Mouse (Mus musculus): ENCODE data around the gene Gja10. TPM values are rescaled to one million over a fixed set of nuclear protein-coding genes. Genes with fewer than 3 reads are reported as not detected.
A peak's percentile ranks its signal among the peaks of the same experiment; 100 is the strongest.

The Gja10 gene
- polyA plus RNA-seq, 1 experiment from 2014 or later: not detected

GRCm38 (mm10) chr4:32551337-32551736 lies 51.2 kb downstream of the Gja10 start:
- H3K4me2 ChIP-seq (replicated peaks; ENCODE audit: low read depth): no peak overlapping the region
- H3K9me3 ChIP-seq (ENCODE audit: control insufficient read depth): no peaks in the 10 kb centered on the region
- TF ChIP-seq CTCF (IDR thresholded peaks at IDR 0.05; ENCODE audit: low read depth): peak; percentile 74
- no peaks in the 10 kb centered on the region for H3K4me1 ChIP-seq (replicated peaks; ENCODE audit: control insufficient read depth, insufficient read depth, low read length)
- no peak for ATAC-seq
- no peak overlapping the region for H3K9ac ChIP-seq (ENCODE audit: low read depth, low read length)
- no peaks in the 10 kb centered on the region for H3K27me3 ChIP-seq (replicated peaks; ENCODE audit: control insufficient read depth, insufficient read depth, low read length)
- no peak overlapping the region for H3K27ac ChIP-seq (ENCODE audit: low read depth, low read length)
- no peak overlapping the region for H3K4me3 ChIP-seq (ENCODE audit: low read depth, low read length)
- 65% methylated on average over 4 of the region's 4 CpGs for WGBS
- no peaks in the 10 kb centered on the region for H3K36me3 ChIP-seq (ENCODE audit: control insufficient read depth, insufficient read depth)

GRCm38 (mm10) chr4:32549150-32549549 lies 53.4 kb downstream of the Gja10 start:
- no peak overlapping the region for H3K4me2 ChIP-seq (replicated peaks; ENCODE audit: low read depth)
- no peak overlapping the region for H3K27ac ChIP-seq (ENCODE audit: low read depth, low read length)
- no peak for ATAC-seq
- no peak overlapping the region for H3K9ac ChIP-seq (ENCODE audit: low read depth, low read length)
- no peak overlapping the region for H3K4me3 ChIP-seq (ENCODE audit: low read depth, low read length)
- H3K36me3 ChIP-seq (ENCODE audit: control insufficient read depth, insufficient read depth): no peaks in the 10 kb centered on the region
- 92% methylated on average over 1 of the region's 1 CpGs for WGBS
- TF ChIP-seq CTCF (IDR thresholded peaks at IDR 0.05; ENCODE audit: low read depth): no peak
- no peaks in the 10 kb centered on the region for H3K9me3 ChIP-seq (ENCODE audit: control insufficient read depth)
- no peaks in the 10 kb centered on the region for H3K4me1 ChIP-seq (replicated peaks; ENCODE audit: control insufficient read depth, insufficient read depth, low read length)
- H3K27me3 ChIP-seq (replicated peaks; ENCODE audit: control insufficient read depth, insufficient read depth, low read length): no peaks in the 10 kb centered on the region

Other genes with a start within 250 kb of the Gja10 start
- gene Casp8ap2, start 12.7 kb upstream of the Gja10 start, polyA plus RNA-seq (2015; fragmentation: Nextera tagmentation; extraction: Ambion mirVana): 18.4 and 19.2 TPM in 2 replicates
- 3.9 and 4.6 TPM in 2 replicates for gene Mdn1, start 54.4 kb upstream of the Gja10 start, polyA plus RNA-seq (2015; fragmentation: Nextera tagmentation; extraction: Ambion mirVana)
- gene Lyrm2, start 197.5 kb upstream of the Gja10 start, polyA plus RNA-seq (2015; fragmentation: Nextera tagmentation; extraction: Ambion mirVana): 92.4 and 97.8 TPM in 2 replicates